Mouse (Mus musculus): ENCODE measurements around the gene Ctsc. TPM values are rescaled to one million over a fixed set of nuclear protein-coding genes. Genes with fewer than 3 reads are reported as not detected.

The Ctsc gene
- polyA plus RNA-seq, 1 experiment from 2014 or later, result 20.6 TPM

GRCm38 (mm10) chr7:88316408-88316807, 38.5 kb downstream of the Ctsc start:
- Histone ChIP-seq H3K9me3 (ENCODE audit: control insufficient read depth, low read length) (no peaks in the 10 kb centered on the region), H3K27me3 (ENCODE audit: control insufficient read depth, insufficient read depth, low read length) (no peaks in the 10 kb centered on the region), H3K4me1 (ENCODE audit: control insufficient read depth, insufficient read depth, low read length) (no peaks in the 10 kb centered on the region), H3K36me3 (ENCODE audit: control insufficient read depth, insufficient read depth, low read length) (no peaks in the 10 kb centered on the region), H3K4me3 (ENCODE audit: low read depth, low read length) (no peak overlapping the region), H3K4me2 (ENCODE audit: low read depth) (no peak overlapping the region), H3K9ac (ENCODE audit: low read length) (no peak overlapping the region), H3K27ac (ENCODE audit: low read depth, low read length) (no peak overlapping the region)
- DNase-seq (ENCODE audit: low spot score) (no peak), ATAC-seq (ENCODE audit: insufficient read depth, low FRiP score, low TSS enrichment) (no peak)
- 73% methylated on average over 3 of the region's 3 CpGs for WGBS

GRCm38 (mm10) chr7:88318474-88318873, 40.6 kb downstream of the Ctsc start:
- WGBS, result 75% methylated on average over 1 of the region's 1 CpGs
- no peaks in the 10 kb centered on the region for H3K36me3 ChIP-seq (ENCODE audit: control insufficient read depth, insufficient read depth, low read length)

GRCm38 (mm10) chr7:88318904-88319303, 41.0 kb downstream of the Ctsc start:
- DNase-seq (ENCODE audit: low spot score), result no peak
- Histone ChIP-seq H3K4me3 (ENCODE audit: low read depth, low read length) (no peak overlapping the region), H3K36me3 (ENCODE audit: control insufficient read depth, insufficient read depth, low read length) (no peaks in the 10 kb centered on the region), H3K27ac (ENCODE audit: low read depth, low read length) (no peak overlapping the region), H3K4me1 (ENCODE audit: control insufficient read depth, insufficient read depth, low read length) (no peaks in the 10 kb centered on the region), H3K9me3 (ENCODE audit: control insufficient read depth, low read length) (no peaks in the 10 kb centered on the region), H3K27me3 (ENCODE audit: control insufficient read depth, insufficient read depth, low read length) (no peaks in the 10 kb centered on the region), H3K4me2 (ENCODE audit: low read depth) (no peak overlapping the region), H3K9ac (ENCODE audit: low read length) (no peak overlapping the region)
- ATAC-seq (ENCODE audit: insufficient read depth, low FRiP score, low TSS enrichment), result no peak
- 84% methylated on average over 2 of the region's 2 CpGs for WGBS

More at GRCm38 (mm10) chr7:88318474-88318873, 40.6 kb downstream of the Ctsc start:
- ATAC-seq (ENCODE audit: insufficient read depth, low FRiP score, low TSS enrichment), result no peak
- no peak overlapping the region for H3K4me3 ChIP-seq (ENCODE audit: low read depth, low read length)
- no peaks in the 10 kb centered on the region for H3K9me3 ChIP-seq (ENCODE audit: control insufficient read depth, low read length)
- H3K9ac ChIP-seq (ENCODE audit: low read length), result no peak overlapping the region
- H3K4me1 ChIP-seq (ENCODE audit: control insufficient read depth, insufficient read depth, low read length), result no peaks in the 10 kb centered on the region
- H3K27me3 ChIP-seq (ENCODE audit: control insufficient read depth, insufficient read depth, low read length), result no peaks in the 10 kb centered on the region
- no peak for DNase-seq (ENCODE audit: low spot score)
- no peak overlapping the region for H3K27ac ChIP-seq (ENCODE audit: low read depth, low read length)
- no peak overlapping the region for H3K4me2 ChIP-seq (ENCODE audit: low read depth)

- Histone ChIP-seq H3K36me3 (ENCODE audit: control insufficient read depth, insufficient read depth, low read length) (no peaks in the 10 kb centered on the region), H3K4me3 (ENCODE audit: low read depth, low read length) (no peak overlapping the region), H3K4me1 (ENCODE audit: control insufficient read depth, insufficient read depth, low read length) (no peaks in the 10 kb centered on the region), H3K9me3 (ENCODE audit: control insufficient read depth, low read length) (no peaks in the 10 kb centered on the region), H3K27me3 (ENCODE audit: control insufficient read depth, insufficient read depth, low read length) (no peaks in the 10 kb centered on the region), H3K27ac (ENCODE audit: low read depth, low read length) (no peak overlapping the region), H3K9ac (ENCODE audit: low read length) (no peak overlapping the region), H3K4me2 (ENCODE audit: low read depth) (no peak overlapping the region)
- 85% methylated on average over 3 of the region's 3 CpGs for WGBS
- DNase-seq (ENCODE audit: low spot score), result no peak
- ATAC-seq (ENCODE audit: insufficient read depth, low FRiP score, low TSS enrichment), result no peak
Measured at GRCm38 (mm10) chr7:88319414-88320140, 41.7 kb downstream of the Ctsc start.

- no peak for ATAC-seq (ENCODE audit: insufficient read depth, low FRiP score, low TSS enrichment)
- WGBS, result 83% methylated on average over 12 of the region's 12 CpGs
Measured at GRCm38 (mm10) chr7:88320628-88321336, 42.9 kb downstream of the Ctsc start.

GRCm38 (mm10) chr7:88322431-88322830, 44.5 kb downstream of the Ctsc start:
- no peaks in the 10 kb centered on the region for H3K4me1 ChIP-seq (ENCODE audit: control insufficient read depth, insufficient read depth, low read length)
- no peak for DNase-seq (ENCODE audit: low spot score)
- H3K4me2 ChIP-seq (ENCODE audit: low read depth), result no peak overlapping the region
- no peak overlapping the region for H3K4me3 ChIP-seq (ENCODE audit: low read depth, low read length)
- H3K9me3 ChIP-seq (ENCODE audit: control insufficient read depth, low read length), result no peaks in the 10 kb centered on the region
- H3K27me3 ChIP-seq (ENCODE audit: control insufficient read depth, insufficient read depth, low read length), result no peaks in the 10 kb centered on the region
- H3K27ac ChIP-seq (ENCODE audit: low read depth, low read length), result no peak overlapping the region
- no peaks in the 10 kb centered on the region for H3K36me3 ChIP-seq (ENCODE audit: control insufficient read depth, insufficient read depth, low read length)
- H3K9ac ChIP-seq (ENCODE audit: low read length), result no peak overlapping the region
- ATAC-seq (ENCODE audit: insufficient read depth, low FRiP score, low TSS enrichment), result no peak
- 80% methylated on average over 2 of the region's 2 CpGs for WGBS

More at GRCm38 (mm10) chr7:88320628-88321336, 42.9 kb downstream of the Ctsc start:
- no peak for DNase-seq (ENCODE audit: low spot score)
- Histone ChIP-seq H3K9me3 (ENCODE audit: control insufficient read depth, low read length) (no peaks in the 10 kb centered on the region), H3K4me1 (ENCODE audit: control insufficient read depth, insufficient read depth, low read length) (no peaks in the 10 kb centered on the region), H3K27me3 (ENCODE audit: control insufficient read depth, insufficient read depth, low read length) (no peaks in the 10 kb centered on the region), H3K9ac (ENCODE audit: low read length) (no peak overlapping the region), H3K4me3 (ENCODE audit: low read depth, low read length) (no peak overlapping the region), H3K36me3 (ENCODE audit: control insufficient read depth, insufficient read depth, low read length) (no peaks in the 10 kb centered on the region), H3K4me2 (ENCODE audit: low read depth) (no peak overlapping the region), H3K27ac (ENCODE audit: low read depth, low read length) (no peak overlapping the region)

- Histone ChIP-seq H3K27me3 (ENCODE audit: control insufficient read depth, insufficient read depth, low read length) (no peaks in the 10 kb centered on the region), H3K4me1 (ENCODE audit: control insufficient read depth, insufficient read depth, low read length) (no peaks in the 10 kb centered on the region), H3K36me3 (ENCODE audit: control insufficient read depth, insufficient read depth, low read length) (no peaks in the 10 kb centered on the region), H3K9me3 (ENCODE audit: control insufficient read depth, low read length) (no peaks in the 10 kb centered on the region), H3K9ac (ENCODE audit: low read length) (no peak overlapping the region), H3K27ac (ENCODE audit: low read depth, low read length) (no peak overlapping the region), H3K4me2 (ENCODE audit: low read depth) (no peak overlapping the region), H3K4me3 (ENCODE audit: low read depth, low read length) (no peak overlapping the region)
- no peak for ATAC-seq (ENCODE audit: insufficient read depth, low FRiP score, low TSS enrichment)
- no peak for DNase-seq (ENCODE audit: low spot score)
Measured at GRCm38 (mm10) chr7:88327495-88327894, 49.6 kb downstream of the Ctsc start.

- H3K9me3 ChIP-seq (ENCODE audit: control insufficient read depth, low read length), result no peaks in the 10 kb centered on the region
- H3K27me3 ChIP-seq (ENCODE audit: control insufficient read depth, insufficient read depth, low read length), result no peaks in the 10 kb centered on the region
- no peak overlapping the region for H3K4me3 ChIP-seq (ENCODE audit: low read depth, low read length)
- ATAC-seq (ENCODE audit: insufficient read depth, low FRiP score, low TSS enrichment), result no peak
- H3K36me3 ChIP-seq (ENCODE audit: control insufficient read depth, insufficient read depth, low read length), result no peaks in the 10 kb centered on the region
- no peaks in the 10 kb centered on the region for H3K4me1 ChIP-seq (ENCODE audit: control insufficient read depth, insufficient read depth, low read length)
- H3K27ac ChIP-seq (ENCODE audit: low read depth, low read length), result no peak overlapping the region
- H3K9ac ChIP-seq (ENCODE audit: low read length), result no peak overlapping the region
- no peak overlapping the region for H3K4me2 ChIP-seq (ENCODE audit: low read depth)
- DNase-seq (ENCODE audit: low spot score), result no peak
Measured at GRCm38 (mm10) chr7:88343828-88344227, 65.9 kb downstream of the Ctsc start.

- Histone ChIP-seq H3K27me3 (ENCODE audit: control insufficient read depth, insufficient read depth, low read length) (no peaks in the 10 kb centered on the region), H3K36me3 (ENCODE audit: control insufficient read depth, insufficient read depth, low read length) (no peaks in the 10 kb centered on the region), H3K9ac (ENCODE audit: low read length) (no peak overlapping the region), H3K27ac (ENCODE audit: low read depth, low read length) (no peak overlapping the region), H3K4me2 (ENCODE audit: low read depth) (no peak overlapping the region), H3K9me3 (ENCODE audit: control insufficient read depth, low read length) (no peaks in the 10 kb centered on the region), H3K4me3 (ENCODE audit: low read depth, low read length) (no peak overlapping the region), H3K4me1 (ENCODE audit: control insufficient read depth, insufficient read depth, low read length) (no peaks in the 10 kb centered on the region)
- ATAC-seq (ENCODE audit: insufficient read depth, low FRiP score, low TSS enrichment) (no peak), DNase-seq (ENCODE audit: low spot score) (no peak)
- 88% methylated on average over 1 of the region's 1 CpGs for WGBS
Measured at GRCm38 (mm10) chr7:88346035-88346434, 68.2 kb downstream of the Ctsc start.

All from neural tube, embryonic 11.5 days (tissue).